Mouse (Mus musculus) midbrain, postnatal 0 days (tissue): Measurements from ENCODE around the gene Gab1. TPM values are rescaled to one million over a fixed set of nuclear protein-coding genes. Genes with fewer than 3 reads are reported as not detected.
A peak's percentile ranks its signal among the peaks of the same experiment; 100 is the strongest.

ENCODE experiments used
- ATAC-seq: fragments of 200-750 bp; cut with Nextera tagmentation; 2 replicates; pipeline ENCODE4 v1.8.0; 2017; ENCODE audit warnings: moderate number of reproducible peaks, mild to moderate bottlenecking, moderate TSS enrichment, moderate library complexity; ENCODE audit not compliant: low FRiP score
- DNase-seq: peaks from one replicate; pipeline ENCODE4 v3.0.0-alpha.2; 2015; ENCODE audit warnings: low spot score
- H3K27ac ChIP-seq: fragments of 300-500 bp; sonication (generic); 2 replicates; pipeline ENCODE4 v1.5.1; 2014; ENCODE audit warnings: low read depth, mild to moderate bottlenecking, low read length, mixed read lengths
- H3K27me3 ChIP-seq: fragments of 300-500 bp; sonication (generic); 2 replicates; pipeline ENCODE4 v1.6.1; 2014; ENCODE audit warnings: low read length, control low read depth, mixed read lengths; ENCODE audit not compliant: insufficient read depth
- H3K36me3 ChIP-seq: fragments of 300-500 bp; sonication (generic); 2 replicates; pipeline ENCODE4 v1.6.1; 2014; ENCODE audit warnings: low read length, control low read depth, mixed read lengths; ENCODE audit not compliant: insufficient read depth
- H3K4me1 ChIP-seq: fragments of 300-500 bp; sonication (generic); 2 replicates; pipeline ENCODE4 v1.6.1; 2014; ENCODE audit warnings: mild to moderate bottlenecking, control low read depth, antibody characterized with exemption, low read length, mixed read lengths; ENCODE audit not compliant: insufficient read depth
- H3K4me2 ChIP-seq: fragments of 300-500 bp; sonication (generic); 2 replicates; pipeline ENCODE4 v1.6.1; 2014; ENCODE audit warnings: low read depth, mild to moderate bottlenecking, low read length, mixed read lengths; ENCODE audit not compliant: poor library complexity, severe bottlenecking
- H3K4me3 ChIP-seq: fragments of 300-500 bp; sonication (generic); 2 replicates; pipeline ENCODE4 v1.5.1; 2014; ENCODE audit warnings: low read depth, mild to moderate bottlenecking, low read length, moderate library complexity
- H3K9ac ChIP-seq: fragments of 300-500 bp; sonication (generic); replicated peaks from 2 replicates; pipeline ENCODE4 v1.6.1; 2014; ENCODE audit warnings: mild to moderate bottlenecking, low read length, moderate library complexity, mixed read lengths; ENCODE audit not compliant: poor library complexity, severe bottlenecking
- H3K9me3 ChIP-seq: fragments of 300-500 bp; sonication (generic); 2 replicates; pipeline ENCODE4 v1.6.1; 2016; ENCODE audit warnings: low read length, control low read depth
- CTCF ChIP-seq: IDR thresholded peaks from 2 replicates; pipeline ENCODE4 v1.5.1; 2016; ENCODE audit warnings: antibody characterized with exemption, mild to moderate bottlenecking
- WGBS: fragments of 180-500 bp; shearing (Covaris S2); extraction: QIAGEN DNeasy Blood & Tissue Kit; methylation state at CpG from one replicate; pipeline ENCODE4 v1.1.7; 2014; 5-methylcytosine and 5-hydroxymethylcytosine counted together
- polyA plus RNA-seq: library from polyadenylated mRNA; unstranded; fragments of >200 nt; fragmentation: Nextera tagmentation; extraction: Ambion mirVana; gene quantifications from 2 replicates; pipeline ENCODE4 v1.2.1, GENCODE M21; 2015
- total RNA-seq: library from RNA; depleted of rRNA; stranded (reverse); fragments of >200 nt; gene quantifications from 2 replicates; pipeline ENCODE4 v1.2.3, GENCODE M21; 2014; rRNA removed

Gab1 gene
- 18.3 and 20.5 TPM in 2 replicates for total RNA-seq
- 8.7 TPM in 2 replicates for polyA plus RNA-seq

DNA sequence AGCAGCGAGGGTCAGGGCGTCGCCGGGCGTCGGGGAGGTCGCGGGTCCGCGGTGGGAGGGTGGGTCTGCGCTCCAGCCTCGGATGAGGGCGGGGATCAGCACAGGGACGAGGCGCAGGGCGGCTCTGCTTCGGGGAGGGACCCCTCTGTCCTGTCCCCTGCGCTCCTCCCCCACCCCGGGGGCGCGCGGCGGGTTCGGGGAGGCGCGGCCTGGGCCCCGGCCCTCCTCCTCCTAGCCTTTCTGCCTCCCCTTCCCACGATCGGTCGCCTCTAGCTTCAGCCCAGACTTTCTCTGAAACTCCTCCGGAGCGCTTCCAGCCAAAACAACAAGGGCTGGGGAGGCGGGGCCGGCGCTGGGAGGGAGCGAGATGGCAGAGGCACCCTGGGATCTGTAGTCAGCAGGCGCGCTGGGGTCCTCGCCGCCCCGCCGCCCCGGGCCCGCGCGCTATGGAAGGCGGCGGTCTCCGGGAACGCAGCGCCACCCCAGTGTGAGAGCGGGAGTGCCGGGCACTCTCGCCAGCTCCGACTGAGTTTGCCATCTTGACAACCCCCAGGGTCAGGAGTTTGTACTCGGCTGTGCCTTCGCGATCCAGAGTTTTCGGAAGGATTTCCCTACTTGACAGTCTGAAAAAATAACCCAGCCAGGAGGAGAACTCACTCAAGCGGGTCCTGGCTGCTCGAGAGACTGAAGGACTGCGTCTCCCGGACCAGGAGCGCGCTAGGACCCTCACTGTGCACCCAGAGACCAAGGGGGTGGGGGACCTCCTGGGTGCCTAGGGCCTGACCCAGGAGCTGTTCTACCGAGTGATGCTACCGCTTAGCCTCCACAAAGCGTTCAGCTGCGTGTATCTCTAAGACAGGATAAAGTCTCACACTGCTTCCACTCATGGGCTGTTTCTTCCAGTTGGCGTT is at the start of gene Gab1:
Gene Gab1, minus strand, starts transcription at position 324 of the 911 bp plus-strand sequence.
- Histone ChIP-seq H3K27ac (peak within 1 kb of the TSS; percentile 70), H3K27me3 (no peaks in the 10 kb centered on the region), H3K4me3 (peak within 1 kb of the TSS; percentile 85), H3K9ac (peak within 1 kb of the TSS; percentile 46), H3K4me2 (peak within 1 kb of the TSS; percentile 73), H3K9me3 (no peaks in the 10 kb centered on the region), H3K4me1 (no peaks in the 10 kb centered on the region), H3K36me3 (no peaks in the 10 kb centered on the region)
- ATAC-seq = peak; percentile 97
- DNase-seq = peak; percentile 91
- TF ChIP-seq CTCF = peak; percentile 77
- 2% methylated on average over 42 of the region's 70 CpGs for WGBS

DNA sequence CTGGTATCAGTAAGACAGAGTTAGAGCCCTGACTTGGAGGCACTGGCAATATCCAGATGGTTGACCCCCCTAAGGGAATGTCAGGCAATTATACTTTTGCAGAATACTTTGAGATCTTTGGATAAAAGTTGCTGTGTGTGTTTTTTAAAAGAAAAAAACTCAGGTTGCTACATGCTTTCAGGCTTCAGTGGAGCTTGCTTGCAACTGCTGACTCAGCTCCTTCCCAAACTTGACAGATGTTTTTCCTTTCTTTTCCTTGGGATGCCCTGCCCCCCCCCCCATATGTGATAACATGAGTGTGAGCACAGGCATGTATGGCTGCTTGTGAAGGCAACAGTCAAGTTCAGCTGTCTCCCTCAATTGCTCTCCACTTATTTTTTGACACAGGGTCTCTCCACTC is 48.5 kb upstream of the Gab1 start:
- H3K4me1 ChIP-seq = no peaks in the 10 kb centered on the region
- H3K36me3 ChIP-seq = no peaks in the 10 kb centered on the region
- DNase-seq (no peak), ATAC-seq (no peak)
- H3K4me2 ChIP-seq = no peak overlapping the region
- no peak overlapping the region for H3K9ac ChIP-seq
- no peaks in the 10 kb centered on the region for H3K27me3 ChIP-seq
- no peaks in the 10 kb centered on the region for H3K9me3 ChIP-seq
- H3K27ac ChIP-seq = no peak overlapping the region
- H3K4me3 ChIP-seq = no peak overlapping the region
- no peak for TF ChIP-seq CTCF

- TF ChIP-seq CTCF = 0 out of 2 replicates have a peak, but pooled peaks have one; percentile 11
- Histone ChIP-seq H3K4me1 (no peaks in the 10 kb centered on the region), H3K36me3 (no peaks in the 10 kb centered on the region), H3K27me3 (no peaks in the 10 kb centered on the region), H3K4me3 (no peak overlapping the region), H3K4me2 (no peak overlapping the region), H3K9me3 (no peaks in the 10 kb centered on the region), H3K9ac (no peak overlapping the region), H3K27ac (no peak overlapping the region)
- WGBS = 87% methylated on average over 9 of the region's 9 CpGs
- DNase-seq (no peak), ATAC-seq (no peak)
These were observed 43.5 kb upstream of the Gab1 start for GRCm38 (mm10) chr8:80923794-80924316.

DNA sequence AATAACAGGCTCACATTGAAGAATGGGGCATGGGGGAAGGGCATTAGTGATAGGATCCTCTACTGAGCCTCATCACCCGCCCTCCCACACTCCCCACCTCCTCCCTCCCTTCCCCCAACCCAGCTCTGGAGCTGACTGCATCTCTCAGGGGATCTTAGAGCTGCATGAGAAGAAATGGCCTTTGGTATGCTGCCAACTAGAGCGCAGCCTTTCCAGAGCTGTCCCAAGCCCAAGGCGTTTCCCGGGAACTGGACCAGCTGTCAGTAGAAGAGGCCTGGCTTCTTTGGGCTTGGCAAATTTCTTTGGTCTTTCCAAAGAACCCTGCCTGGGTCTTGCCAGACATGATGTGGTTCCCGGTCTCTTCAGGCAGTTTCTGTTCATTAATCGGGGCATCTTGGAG is 42.3 kb upstream of the Gab1 start:
- no peak overlapping the region for H3K4me3 ChIP-seq
- no peaks in the 10 kb centered on the region for H3K4me1 ChIP-seq
- no peak overlapping the region for H3K9ac ChIP-seq
- no peak overlapping the region for H3K27ac ChIP-seq
- ATAC-seq (peak; percentile 80), DNase-seq (peak; percentile 95)
- H3K9me3 ChIP-seq = no peaks in the 10 kb centered on the region
- H3K27me3 ChIP-seq = no peaks in the 10 kb centered on the region
- H3K36me3 ChIP-seq = no peaks in the 10 kb centered on the region
- 51% methylated on average over 6 of the region's 6 CpGs for WGBS
- TF ChIP-seq CTCF = no peak
- H3K4me2 ChIP-seq = no peak overlapping the region

DNA sequence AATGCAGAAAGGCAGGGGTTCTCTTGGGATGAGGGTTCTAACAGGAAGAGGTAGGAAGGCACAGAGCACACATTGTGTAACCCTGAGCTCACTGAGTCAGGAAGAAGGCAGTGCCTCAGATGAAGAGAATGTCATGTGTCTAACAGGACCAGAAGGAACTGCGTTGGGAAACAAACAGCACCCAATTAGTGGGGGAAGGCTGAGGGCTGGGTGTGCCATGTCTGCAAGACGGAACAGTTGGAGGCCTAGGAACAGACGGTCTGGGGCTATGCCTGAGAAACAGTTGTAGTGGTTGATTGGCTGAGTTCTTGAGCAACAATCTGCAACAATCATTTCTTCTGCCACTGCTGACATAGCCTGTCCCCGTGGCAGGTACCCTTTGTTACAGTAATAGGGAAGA is 38.8 kb upstream of the Gab1 start:
- no peaks in the 10 kb centered on the region for H3K36me3 ChIP-seq
- no peaks in the 10 kb centered on the region for H3K9me3 ChIP-seq
- no peaks in the 10 kb centered on the region for H3K27me3 ChIP-seq
- ATAC-seq (no peak), DNase-seq (no peak)
- H3K9ac ChIP-seq = no peak overlapping the region
- H3K4me2 ChIP-seq = no peak overlapping the region
- no peak overlapping the region for H3K27ac ChIP-seq
- 92% methylated on average over 4 of the region's 4 CpGs for WGBS
- TF ChIP-seq CTCF = no peak
- no peak overlapping the region for H3K4me3 ChIP-seq
- H3K4me1 ChIP-seq = no peaks in the 10 kb centered on the region

GRCm38 (mm10) chr8:80918531-80918930 is 38.2 kb upstream of the Gab1 start:
- Histone ChIP-seq H3K4me1 (no peaks in the 10 kb centered on the region), H3K36me3 (no peaks in the 10 kb centered on the region), H3K27ac (no peak overlapping the region), H3K4me3 (no peak overlapping the region), H3K27me3 (no peaks in the 10 kb centered on the region), H3K9me3 (no peaks in the 10 kb centered on the region), H3K4me2 (no peak overlapping the region), H3K9ac (no peak overlapping the region)
- WGBS = 95% methylated on average over 6 of the region's 6 CpGs
- DNase-seq (no peak), ATAC-seq (no peak)
- no peak for TF ChIP-seq CTCF
